21 mouse cellular contexts compared by ENCODE assay signal in the genomic region with DNA sequence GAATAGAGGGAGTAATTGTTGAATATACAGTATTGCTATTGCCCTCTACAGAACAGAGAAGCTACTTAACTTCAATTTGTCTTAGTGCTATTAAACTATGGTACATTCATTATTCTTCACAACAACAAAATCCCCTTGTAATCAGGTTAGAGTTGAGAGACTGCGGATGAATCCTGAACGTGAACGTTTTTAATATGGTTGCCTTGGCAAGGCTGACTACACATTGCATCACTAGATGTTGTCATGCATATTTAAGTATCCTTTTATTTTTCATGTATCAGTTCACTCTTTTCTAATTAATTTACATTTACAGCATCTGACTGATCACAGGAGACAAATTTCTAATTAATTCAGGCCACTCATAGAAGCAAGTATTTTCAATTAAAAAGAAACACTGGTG.
DNase-seq lines count a peak whose midpoint lies in the region; ATAC-seq and TF ChIP-seq lines count a peak whose summit lies in the region.
"Had no signal": no experiment of that assay in that cellular context is flagged by ENCODE, and none has a peak within 500 bp of the region (broad histone marks: within the 10 kb centered on the region; RNA-seq: fewer than 3 reads in every experiment).

No protein-coding gene starts in this region.

- intact Hi-C loops in heart, postnatal 25 days (cut with DNase I): no loop called here

- H3K27ac ChIP-seq in forebrain, embryonic 13.5 days: no peak overlapping the region
- no peak overlapping the region for H3K27ac ChIP-seq in forebrain, embryonic 10.5 days
- no peak overlapping the region for H3K27ac ChIP-seq in hindbrain, postnatal 0 days
- H3K27ac ChIP-seq in hindbrain, embryonic 12.5 days: no peak overlapping the region
- H3K27ac ChIP-seq: embryonic facial prominence, embryonic 10.5 days; heart, adult 2 months; heart, embryonic 15.5 days; hindbrain, embryonic 10.5 days had no signal

- peak; percentile 21; the same call in 1 of the 2 replicates for ATAC-seq in forebrain, embryonic 13.5 days
- ATAC-seq in hindbrain, postnatal 0 days: no peak
- ATAC-seq in hindbrain, embryonic 12.5 days (ENCODE audit: low FRiP score): no peak
- ATAC-seq: activated CD4-positive, CD25-positive, alpha-beta regulatory T cell, adult 4 months; inflammation-experienced regulatory T-cells, adult 6 months; intestine, postnatal 0 days; Patski had no signal

- H3K36me3 ChIP-seq in forebrain, embryonic 13.5 days (ENCODE audit: poor library complexity, severe bottlenecking): no peaks in the 10 kb centered on the region
- no peaks in the 10 kb centered on the region for H3K36me3 ChIP-seq in forebrain, embryonic 10.5 days (replicated peaks)
- H3K36me3 ChIP-seq in hindbrain, postnatal 0 days (ENCODE audit: insufficient read depth, low read length): no peaks in the 10 kb centered on the region
- no peaks in the 10 kb centered on the region for H3K36me3 ChIP-seq in hindbrain, embryonic 12.5 days
- H3K36me3 ChIP-seq: embryonic facial prominence, embryonic 10.5 days; heart, embryonic 15.5 days; hindbrain, embryonic 10.5 days had no signal

- TF ChIP-seq CTCF in hindbrain, postnatal 0 days (IDR thresholded peaks at IDR 0.05; ENCODE audit: low read depth): no peak

- no peak overlapping the region for H3K4me3 ChIP-seq in forebrain, embryonic 13.5 days
- no peak overlapping the region for H3K4me3 ChIP-seq in forebrain, embryonic 10.5 days
- H3K4me3 ChIP-seq in hindbrain, postnatal 0 days (ENCODE audit: low read length): no peak overlapping the region
- H3K4me3 ChIP-seq in hindbrain, embryonic 12.5 days: no peak overlapping the region
- H3K4me3 ChIP-seq: embryonic facial prominence, embryonic 10.5 days; heart, adult 2 months; heart, embryonic 15.5 days; hindbrain, embryonic 10.5 days had no signal

- H3K9me3 ChIP-seq in forebrain, embryonic 13.5 days (replicated peaks): no peaks in the 10 kb centered on the region
- no peaks in the 10 kb centered on the region for H3K9me3 ChIP-seq in forebrain, embryonic 10.5 days
- H3K9me3 ChIP-seq in hindbrain, postnatal 0 days (ENCODE audit: low read length): no peaks in the 10 kb centered on the region
- H3K9me3 ChIP-seq in hindbrain, embryonic 12.5 days (replicated peaks): no peaks in the 10 kb centered on the region
- H3K9me3 ChIP-seq: embryonic facial prominence, embryonic 10.5 days; heart, embryonic 15.5 days; hindbrain, embryonic 10.5 days had no signal

- no peaks in the 10 kb centered on the region for H3K4me1 ChIP-seq in forebrain, embryonic 13.5 days
- no peaks in the 10 kb centered on the region for H3K4me1 ChIP-seq in forebrain, embryonic 10.5 days
- no peaks in the 10 kb centered on the region for H3K4me1 ChIP-seq in hindbrain, postnatal 0 days (ENCODE audit: insufficient read depth, low read length)
- no peaks in the 10 kb centered on the region for H3K4me1 ChIP-seq in hindbrain, embryonic 12.5 days
- H3K4me1 ChIP-seq: embryonic facial prominence, embryonic 10.5 days; heart, embryonic 15.5 days; hindbrain, embryonic 10.5 days had no signal

- H3K9ac ChIP-seq in forebrain, embryonic 13.5 days: no peak overlapping the region
- no peak overlapping the region for H3K9ac ChIP-seq in hindbrain, postnatal 0 days (replicated peaks; ENCODE audit: low read length)
- no peak overlapping the region for H3K9ac ChIP-seq in hindbrain, embryonic 12.5 days
- H3K9ac ChIP-seq: heart, embryonic 15.5 days had no signal

- no peak overlapping the region for H3K4me2 ChIP-seq in forebrain, embryonic 13.5 days
- H3K4me2 ChIP-seq in hindbrain, postnatal 0 days (ENCODE audit: low read depth, low read length): no peak overlapping the region
- no peak overlapping the region for H3K4me2 ChIP-seq in hindbrain, embryonic 12.5 days (replicated peaks)
- H3K4me2 ChIP-seq: heart, embryonic 11.5 days; heart, embryonic 15.5 days had no signal

- H3K27me3 ChIP-seq in forebrain, embryonic 13.5 days: no peaks in the 10 kb centered on the region
- no peaks in the 10 kb centered on the region for H3K27me3 ChIP-seq in forebrain, embryonic 10.5 days (ENCODE audit: poor library complexity, severe bottlenecking)
- no peaks in the 10 kb centered on the region for H3K27me3 ChIP-seq in hindbrain, postnatal 0 days (ENCODE audit: insufficient read depth, low read length)
- H3K27me3 ChIP-seq in hindbrain, embryonic 12.5 days: no peaks in the 10 kb centered on the region
- H3K27me3 ChIP-seq: heart, embryonic 15.5 days; Patski had no signal

- WGBS in forebrain, embryonic 13.5 days: 49% methylated on average over 3 of the region's 3 CpGs
- WGBS in forebrain, embryonic 10.5 days: 95% methylated on average over 3 of the region's 3 CpGs
- WGBS in hindbrain, postnatal 0 days: 40% methylated on average over 3 of the region's 3 CpGs
- 71% methylated on average over 3 of the region's 3 CpGs for WGBS in hindbrain, embryonic 12.5 days

- no peak for DNase-seq in forebrain, embryonic 10.5 days (ENCODE audit: extremely low spot score, low spot score)
- peak; percentile 23 for DNase-seq in hindbrain, postnatal 0 days (ENCODE audit: low spot score)
- peak; percentile 7 for DNase-seq in brain, adult 2 months (ENCODE audit: low read depth, low spot score)
- no peak for DNase-seq in left cerebral cortex, adult 9 months (ENCODE audit: low spot score in 2 of 2)
- no peak for DNase-seq in heart, postnatal 25 days (ENCODE audit: low spot score)
- DNase-seq: adrenal gland, postnatal 14 days; cerebellum, adult 2 months; cerebellum, postnatal 10 days; gastrocnemius, postnatal 14 days; heart, adult 2 months; heart, postnatal 14 days had no signal

Comparison
In these comparisons a context has a peak if more than half of its experiments do, and no peak if none do; other contexts are left out.
1. DNase-seq: peak in hindbrain, postnatal 0 days (single experiment) and brain, adult 2 months (single experiment); none in forebrain, embryonic 10.5 days (single experiment), left cerebral cortex, adult 9 months (0 of 2) and heart, postnatal 25 days (single experiment).